In the genomic region with DNA sequence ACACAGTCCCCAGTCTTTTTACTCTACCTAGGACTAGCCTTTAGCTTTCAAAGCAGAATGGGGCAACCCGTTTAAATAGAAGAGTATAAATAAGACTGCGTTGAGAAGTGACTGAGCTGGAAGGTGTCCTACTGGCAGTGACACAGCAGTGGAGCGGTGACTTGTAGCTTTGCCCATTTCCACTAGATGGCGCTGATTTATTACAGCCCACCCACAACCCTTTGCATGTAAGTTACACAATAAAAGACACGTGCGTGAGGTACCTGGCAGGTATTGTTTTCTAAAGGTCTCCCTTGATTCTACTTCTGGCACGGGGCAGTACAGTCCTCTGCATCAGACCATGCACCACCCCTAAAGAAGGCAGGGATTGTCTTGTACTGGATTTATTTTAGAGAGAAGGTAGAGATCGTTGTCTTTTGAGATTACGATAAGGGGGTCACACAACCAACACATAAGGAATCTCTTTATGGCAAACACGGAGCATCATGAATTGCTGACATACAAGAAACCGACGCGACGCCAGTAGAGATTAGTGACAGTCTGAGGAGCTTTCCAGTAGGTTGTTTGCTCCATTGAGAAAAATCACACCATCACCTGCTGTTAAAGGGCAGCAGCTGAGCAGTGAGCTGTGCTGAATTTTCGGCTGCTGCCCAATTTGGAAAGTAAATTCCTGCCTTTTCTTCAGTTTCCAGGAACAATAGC, we compare ENCODE assay signal across 7 mouse cellular contexts.
DNase-seq lines count a peak whose midpoint lies in the region; ATAC-seq and TF ChIP-seq lines count a peak whose summit lies in the region.

No protein-coding gene starts in this region.

- peaks cover 2% of the 10 kb centered on the region; the same call in 1 of the 2 replicates for H3K4me1 ChIP-seq in cortical plate, adult 2 months (ENCODE audit: control insufficient read depth, insufficient read depth, low read length)
- no peaks in the 10 kb centered on the region for H3K4me1 ChIP-seq in intestine, embryonic 14.5 days (replicated peaks; ENCODE audit: control insufficient read depth, insufficient read depth, low read length)

- peak; percentile 86 for TF ChIP-seq CTCF in cortical plate, adult 2 months (IDR thresholded peaks at IDR 0.05; ENCODE audit: extremely low read depth, insufficient read depth, low read length)

- intact Hi-C loops in left cerebral cortex, postnatal 10 days (cut with DNase I): loop anchor here (2.0 kb wide), 1 partner anchor 141 kb away; a partner anchor contains a TSS

- no peak overlapping the region for H3K9ac ChIP-seq in intestine, embryonic 14.5 days (ENCODE audit: low read length)

- no peak for TF ChIP-seq POLR2A in cortical plate, adult 2 months (IDR thresholded peaks at IDR 0.05; ENCODE audit: extremely low read depth, insufficient read depth, low read length)

- no peaks in the 10 kb centered on the region for H3K27me3 ChIP-seq in intestine, embryonic 14.5 days (replicated peaks; ENCODE audit: control insufficient read depth, insufficient read depth, low read length)

- H3K4me3 ChIP-seq in cortical plate, adult 2 months (ENCODE audit: insufficient read depth, low read length): no peak overlapping the region
- H3K4me3 ChIP-seq in intestine, embryonic 14.5 days (ENCODE audit: low read depth, low read length): no peak overlapping the region

- no peak overlapping the region for H3K27ac ChIP-seq in cortical plate, adult 2 months (ENCODE audit: insufficient read depth, low read length)
- H3K27ac ChIP-seq in intestine, embryonic 14.5 days (ENCODE audit: low read depth): no peak overlapping the region

- 29% methylated on average over 15 of the region's 15 CpGs for WGBS in intestine, embryonic 14.5 days

- no peak overlapping the region for H3K4me2 ChIP-seq in intestine, embryonic 14.5 days (ENCODE audit: low read length)

- peak; percentile 47 to 90 for DNase-seq in adrenal gland, adult (ENCODE audit: inconsistent age in 2 of 2, low spot score in 1 of 2)
- DNase-seq in gastrocnemius, adult 8-10 months (ENCODE audit: low spot score in 2 of 2): peak; percentile 37 to 42
- DNase-seq in intestine, embryonic 14.5 days (ENCODE audit: low spot score): peak; percentile 73
- DNase-seq in left cerebral cortex, postnatal 10 days (ENCODE audit: extremely low spot score in 1 of 2, low spot score in 2 of 2): peak; percentile 55 to 79
- peak; percentile 73 for DNase-seq in mesoderm, embryonic 11.5 days (ENCODE audit: low read depth, low spot score)
- peak; percentile 71 to 72 for DNase-seq in right cerebral cortex, postnatal 36 days (ENCODE audit: low spot score in 2 of 2)

- peak; percentile 91 for ATAC-seq in intestine, embryonic 14.5 days (replicated peaks; ENCODE audit: low FRiP score, low TSS enrichment, low read depth)

- H3K9me3 ChIP-seq in intestine, embryonic 14.5 days (ENCODE audit: control insufficient read depth, low read length): no peaks in the 10 kb centered on the region

- no peaks in the 10 kb centered on the region for H3K36me3 ChIP-seq in intestine, embryonic 14.5 days (ENCODE audit: control insufficient read depth, insufficient read depth, low read length)
